Mouse (Mus musculus): ENCODE results near the gene Cacng7. TPM values are rescaled to one million over a fixed set of nuclear protein-coding genes. Genes with fewer than 3 reads are reported as not detected.

Cacng7 gene
- total and polyA plus RNA-seq, 2 experiments from 2014 or later, result 0.15 to 4.0 TPM

- H3K36me3 ChIP-seq (replicated peaks; ENCODE audit: control insufficient read depth, insufficient read depth, low read length), result no peaks in the 10 kb centered on the region
- no peaks in the 10 kb centered on the region for H3K4me1 ChIP-seq (ENCODE audit: control insufficient read depth, insufficient read depth)
- no peak for ATAC-seq (ENCODE audit: insufficient read depth, low read depth)
- TF ChIP-seq CTCF (IDR thresholded peaks at IDR 0.05; ENCODE audit: low read depth) (no peak), EP300 (IDR thresholded peaks at IDR 0.05; ENCODE audit: low read depth) (no peak)
- DNase-seq (ENCODE audit: low spot score), result no peak
- 57% methylated on average over 5 of the region's 5 CpGs for WGBS
- H3K9ac ChIP-seq (replicated peaks; ENCODE audit: low read depth, low read length), result no peak overlapping the region
- peaks cover 3% of the 10 kb centered on the region; the same call in 1 of the 2 replicates for H3K27me3 ChIP-seq (ENCODE audit: control insufficient read depth, insufficient read depth, low read length)
- H3K9me3 ChIP-seq (replicated peaks; ENCODE audit: control insufficient read depth, low read length), result no peaks in the 10 kb centered on the region
- no peak overlapping the region for H3K4me3 ChIP-seq (ENCODE audit: low read depth, low read length)
- H3K27ac ChIP-seq (ENCODE audit: low read depth), result no peak overlapping the region
- H3K4me2 ChIP-seq (ENCODE audit: low read depth, low read length), result no peak overlapping the region
Measured at GRCm38 (mm10) chr7:3314121-3314520, 18.6 kb upstream of the Cacng7 start.

- TF ChIP-seq CTCF (IDR thresholded peaks at IDR 0.05; ENCODE audit: low read depth) (no peak), EP300 (IDR thresholded peaks at IDR 0.05; ENCODE audit: low read depth) (no peak)
- no peak overlapping the region for H3K4me3 ChIP-seq (ENCODE audit: low read depth, low read length)
Measured at GRCm38 (mm10) chr7:3317704-3318103, 15.1 kb upstream of the Cacng7 start.

GRCm38 (mm10) chr7:3320856-3321255 is 11.9 kb upstream of the Cacng7 start:
- WGBS, result 53% methylated on average over 3 of the region's 3 CpGs
- Histone ChIP-seq H3K9me3 (replicated peaks; ENCODE audit: control insufficient read depth, low read length) (no peaks in the 10 kb centered on the region), H3K27me3 (ENCODE audit: control insufficient read depth, insufficient read depth, low read length) (peaks cover 3% of the 10 kb centered on the region; the same call in 1 of the 2 replicates), H3K4me1 (ENCODE audit: control insufficient read depth, insufficient read depth) (no peaks in the 10 kb centered on the region), H3K9ac (replicated peaks; ENCODE audit: low read depth, low read length) (no peak overlapping the region), H3K4me2 (ENCODE audit: low read depth, low read length) (no peak overlapping the region), H3K4me3 (ENCODE audit: low read depth, low read length) (no peak overlapping the region), H3K36me3 (replicated peaks; ENCODE audit: control insufficient read depth, insufficient read depth, low read length) (no peaks in the 10 kb centered on the region), H3K27ac (ENCODE audit: low read depth) (no peak overlapping the region)
- DNase-seq (ENCODE audit: low spot score), result no peak
- no peak for TF ChIP-seq CTCF (IDR thresholded peaks at IDR 0.05; ENCODE audit: low read depth)
- TF ChIP-seq EP300 (IDR thresholded peaks at IDR 0.05; ENCODE audit: low read depth), result no peak
- no peak for ATAC-seq (ENCODE audit: insufficient read depth, low read depth)

More at GRCm38 (mm10) chr7:3317704-3318103, 15.1 kb upstream of the Cacng7 start:
- WGBS, result 34% methylated on average over 4 of the region's 4 CpGs
- no peak for DNase-seq (ENCODE audit: low spot score)
- Histone ChIP-seq H3K27ac (ENCODE audit: low read depth) (no peak overlapping the region), H3K9ac (replicated peaks; ENCODE audit: low read depth, low read length) (no peak overlapping the region), H3K4me2 (ENCODE audit: low read depth, low read length) (no peak overlapping the region), H3K4me1 (ENCODE audit: control insufficient read depth, insufficient read depth) (no peaks in the 10 kb centered on the region), H3K27me3 (ENCODE audit: control insufficient read depth, insufficient read depth, low read length) (peaks cover 3% of the 10 kb centered on the region; the same call in 1 of the 2 replicates), H3K36me3 (replicated peaks; ENCODE audit: control insufficient read depth, insufficient read depth, low read length) (no peaks in the 10 kb centered on the region), H3K9me3 (replicated peaks; ENCODE audit: control insufficient read depth, low read length) (no peaks in the 10 kb centered on the region)
- ATAC-seq (ENCODE audit: insufficient read depth, low read depth), result no peak

GRCm38 (mm10) chr7:3323826-3324225 is 8.9 kb upstream of the Cacng7 start:
- Histone ChIP-seq H3K36me3 (replicated peaks; ENCODE audit: control insufficient read depth, insufficient read depth, low read length) (no peaks in the 10 kb centered on the region), H3K4me3 (ENCODE audit: low read depth, low read length) (no peak overlapping the region), H3K4me2 (ENCODE audit: low read depth, low read length) (no peak overlapping the region), H3K9ac (replicated peaks; ENCODE audit: low read depth, low read length) (no peak overlapping the region), H3K27ac (ENCODE audit: low read depth) (no peak overlapping the region), H3K4me1 (ENCODE audit: control insufficient read depth, insufficient read depth) (no peaks in the 10 kb centered on the region), H3K27me3 (ENCODE audit: control insufficient read depth, insufficient read depth, low read length) (no peaks in the 10 kb centered on the region), H3K9me3 (replicated peaks; ENCODE audit: control insufficient read depth, low read length) (no peaks in the 10 kb centered on the region)
- WGBS, result 91% methylated on average over 1 of the region's 1 CpGs
- no peak for ATAC-seq (ENCODE audit: insufficient read depth, low read depth)
- TF ChIP-seq CTCF (IDR thresholded peaks at IDR 0.05; ENCODE audit: low read depth), result no peak
- no peak for DNase-seq (ENCODE audit: low spot score)

GRCm38 (mm10) chr7:3327961-3328360 is 4.8 kb upstream of the Cacng7 start:
- peaks cover 40% of the 10 kb centered on the region for H3K27me3 ChIP-seq (ENCODE audit: control insufficient read depth, insufficient read depth, low read length)
- no peak overlapping the region for H3K4me3 ChIP-seq (ENCODE audit: low read depth, low read length)
- no peak for TF ChIP-seq EP300 (IDR thresholded peaks at IDR 0.05; ENCODE audit: low read depth)
- WGBS, result 42% methylated on average over 4 of the region's 4 CpGs
- ATAC-seq (ENCODE audit: insufficient read depth, low read depth) (no peak), DNase-seq (ENCODE audit: low spot score) (no peak)
- H3K4me1 ChIP-seq (ENCODE audit: control insufficient read depth, insufficient read depth), result no peaks in the 10 kb centered on the region
- no peak overlapping the region for H3K27ac ChIP-seq (ENCODE audit: low read depth)
- H3K9me3 ChIP-seq (replicated peaks; ENCODE audit: control insufficient read depth, low read length), result no peaks in the 10 kb centered on the region
- no peak overlapping the region for H3K9ac ChIP-seq (replicated peaks; ENCODE audit: low read depth, low read length)
- no peaks in the 10 kb centered on the region for H3K36me3 ChIP-seq (replicated peaks; ENCODE audit: control insufficient read depth, insufficient read depth, low read length)
- H3K4me2 ChIP-seq (ENCODE audit: low read depth, low read length), result no peak overlapping the region

GRCm38 (mm10) chr7:3329776-3330546 is 2.8 kb upstream of the Cacng7 start:
- Histone ChIP-seq H3K27ac (ENCODE audit: low read depth) (no peak overlapping the region), H3K9ac (replicated peaks; ENCODE audit: low read depth, low read length) (no peak overlapping the region), H3K36me3 (replicated peaks; ENCODE audit: control insufficient read depth, insufficient read depth, low read length) (no peaks in the 10 kb centered on the region), H3K4me3 (ENCODE audit: low read depth, low read length) (no peak overlapping the region), H3K27me3 (ENCODE audit: control insufficient read depth, insufficient read depth, low read length) (peaks cover 55% of the 10 kb centered on the region), H3K4me1 (ENCODE audit: control insufficient read depth, insufficient read depth) (no peaks in the 10 kb centered on the region), H3K4me2 (ENCODE audit: low read depth, low read length) (peak overlapping the region; percentile 21; the same call in 1 of the 2 replicates), H3K9me3 (replicated peaks; ENCODE audit: control insufficient read depth, low read length) (no peaks in the 10 kb centered on the region)
- DNase-seq (ENCODE audit: low spot score), result no peak
- ATAC-seq (ENCODE audit: insufficient read depth, low read depth), result peak; percentile 50; the same call in 1 of the 2 replicates
- TF ChIP-seq CTCF (IDR thresholded peaks at IDR 0.05; ENCODE audit: low read depth) (peak; percentile 88), EP300 (IDR thresholded peaks at IDR 0.05; ENCODE audit: low read depth) (no peak)
- WGBS, result 19% methylated on average over 31 of the region's 31 CpGs
